Mouse (Mus musculus) forebrain, embryonic 14.5 days (tissue): Measurements from ENCODE around the gene Shroom3. TPM values are rescaled to one million over a fixed set of nuclear protein-coding genes. Genes with fewer than 3 reads are reported as not detected.

Experiments used
- ATAC-seq: fragments of 200-750 bp; cut with Nextera tagmentation; 2 replicates; pipeline ENCODE4 v1.8.0; 2017; ENCODE audit warnings: mild to moderate bottlenecking, moderate library complexity
- DNase-seq: peaks from one replicate; pipeline ENCODE4 v3.0.0-alpha.2; 2015; ENCODE audit warnings: low spot score
- H3K27ac ChIP-seq: fragments of 300-500 bp; sonication (generic); 2 replicates; pipeline ENCODE4 v1.5.1; 2014; ENCODE audit warnings: low read depth, mild to moderate bottlenecking, control low read depth, low read length, moderate library complexity
- H3K27me3 ChIP-seq: fragments of 300-500 bp; sonication (generic); replicated peaks from 2 replicates; pipeline ENCODE4 v1.6.1; 2014; ENCODE audit warnings: low read length, control low read depth, mixed read lengths; ENCODE audit not compliant: control insufficient read depth, insufficient read depth
- H3K36me3 ChIP-seq: fragments of 300-500 bp; sonication (generic); 2 replicates; pipeline ENCODE4 v1.6.1; 2014; ENCODE audit warnings: low read length, control low read depth; ENCODE audit not compliant: control insufficient read depth, insufficient read depth
- H3K4me1 ChIP-seq: fragments of 300-500 bp; sonication (generic); 2 replicates; pipeline ENCODE4 v1.6.1; 2014; ENCODE audit warnings: antibody characterized with exemption, low read length, control low read depth; ENCODE audit not compliant: control insufficient read depth, insufficient read depth
- H3K4me2 ChIP-seq: fragments of 300-500 bp; sonication (generic); 2 replicates; pipeline ENCODE4 v1.6.1; 2014; ENCODE audit warnings: mild to moderate bottlenecking, control low read depth, low read length
- H3K4me3 ChIP-seq: fragments of 300-500 bp; sonication (generic); 2 replicates; pipeline ENCODE4 v1.5.1; 2014; ENCODE audit warnings: low read depth, low read length, control low read depth
- H3K9ac ChIP-seq: fragments of 300-500 bp; sonication (generic); 2 replicates; pipeline ENCODE4 v1.6.1; 2014; ENCODE audit warnings: mild to moderate bottlenecking, low read length, control low read depth, moderate library complexity
- H3K9me3 ChIP-seq: fragments of 300-500 bp; sonication (generic); replicated peaks from 2 replicates; pipeline ENCODE4 v1.6.1; 2016; ENCODE audit warnings: low read length, control low read depth, mixed read lengths; ENCODE audit not compliant: control insufficient read depth
- WGBS: fragments of 180-500 bp; shearing (Covaris S2); extraction: QIAGEN DNeasy Blood & Tissue Kit; methylation state at CpG from one replicate; pipeline ENCODE4 v1.1.7; 2014; 5-methylcytosine and 5-hydroxymethylcytosine counted together
- polyA plus RNA-seq: library from polyadenylated mRNA; unstranded; fragments of >200 nt; fragmentation: Nextera tagmentation; extraction: Ambion mirVana; gene quantifications from 2 replicates; pipeline ENCODE4 v1.2.1, GENCODE M21; 2014

Shroom3 gene
- polyA plus RNA-seq, 1 experiment from 2014 or later: 1.6 TPM

GRCm38 (mm10) chr5:92817122-92817822 is 134.0 kb downstream of the Shroom3 start:
- Histone ChIP-seq H3K27ac (no peak overlapping the region), H3K9ac (no peak overlapping the region), H3K4me3 (no peak overlapping the region), H3K4me1 (no peaks in the 10 kb centered on the region), H3K9me3 (no peaks in the 10 kb centered on the region), H3K4me2 (no peak overlapping the region), H3K36me3 (no peaks in the 10 kb centered on the region), H3K27me3 (no peaks in the 10 kb centered on the region)
- WGBS: 76% methylated on average over 11 of the region's 11 CpGs
- ATAC-seq (no peak; the same call in 1 of the 2 replicates), DNase-seq (peak; percentile 36)

GRCm38 (mm10) chr5:92821370-92821769 is 138.1 kb downstream of the Shroom3 start:
- Histone ChIP-seq H3K4me2 (no peak overlapping the region), H3K36me3 (no peaks in the 10 kb centered on the region), H3K9me3 (no peaks in the 10 kb centered on the region), H3K4me3 (no peak overlapping the region), H3K27me3 (no peaks in the 10 kb centered on the region), H3K9ac (no peak overlapping the region), H3K4me1 (no peaks in the 10 kb centered on the region), H3K27ac (no peak overlapping the region)
- 33% methylated on average over 3 of the region's 3 CpGs for WGBS
- ATAC-seq (no peak), DNase-seq (no peak)

GRCm38 (mm10) chr5:92823495-92823894 is 140.3 kb downstream of the Shroom3 start:
- Histone ChIP-seq H3K9me3 (no peaks in the 10 kb centered on the region), H3K4me3 (no peak overlapping the region), H3K36me3 (no peaks in the 10 kb centered on the region), H3K27ac (no peak overlapping the region), H3K4me1 (no peaks in the 10 kb centered on the region), H3K27me3 (no peaks in the 10 kb centered on the region), H3K4me2 (no peak overlapping the region), H3K9ac (no peak overlapping the region)
- DNase-seq (no peak), ATAC-seq (no peak)
- WGBS: 84% methylated on average over 7 of the region's 7 CpGs

GRCm38 (mm10) chr5:92824304-92825009 is 141.2 kb downstream of the Shroom3 start:
- Histone ChIP-seq H3K36me3 (no peaks in the 10 kb centered on the region), H3K9me3 (no peaks in the 10 kb centered on the region), H3K4me3 (no peak overlapping the region), H3K4me1 (no peaks in the 10 kb centered on the region), H3K27ac (no peak overlapping the region), H3K4me2 (no peak overlapping the region), H3K27me3 (no peaks in the 10 kb centered on the region), H3K9ac (no peak overlapping the region)
- no peak for DNase-seq
- no peak for ATAC-seq
- 80% methylated on average over 10 of the region's 10 CpGs for WGBS

- WGBS: 73% methylated on average over 1 of the region's 1 CpGs
- Histone ChIP-seq H3K4me2 (no peak overlapping the region), H3K36me3 (no peaks in the 10 kb centered on the region)
Measured at GRCm38 (mm10) chr5:92830391-92830790, 147.2 kb downstream of the Shroom3 start.

GRCm38 (mm10) chr5:92834513-92834912 is 151.3 kb downstream of the Shroom3 start:
- DNase-seq (no peak), ATAC-seq (no peak)
- Histone ChIP-seq H3K9me3 (no peaks in the 10 kb centered on the region), H3K36me3 (no peaks in the 10 kb centered on the region), H3K27me3 (no peaks in the 10 kb centered on the region), H3K4me1 (peaks cover 17% of the 10 kb centered on the region), H3K4me3 (no peak overlapping the region), H3K4me2 (no peak overlapping the region), H3K9ac (no peak overlapping the region), H3K27ac (no peak overlapping the region)
- 69% methylated on average over 7 of the region's 7 CpGs for WGBS

More at GRCm38 (mm10) chr5:92830391-92830790, 147.2 kb downstream of the Shroom3 start:
- H3K9me3 ChIP-seq: no peaks in the 10 kb centered on the region
- ATAC-seq: no peak
- no peak for DNase-seq
- no peak overlapping the region for H3K9ac ChIP-seq
- H3K4me3 ChIP-seq: no peak overlapping the region
- peaks cover 3% of the 10 kb centered on the region; the same call in 1 of the 2 replicates for H3K4me1 ChIP-seq
- H3K27me3 ChIP-seq: no peaks in the 10 kb centered on the region
- no peak overlapping the region for H3K27ac ChIP-seq

- Histone ChIP-seq H3K36me3 (no peaks in the 10 kb centered on the region), H3K27me3 (no peaks in the 10 kb centered on the region), H3K4me2 (no peak overlapping the region), H3K4me3 (no peak overlapping the region), H3K9me3 (no peaks in the 10 kb centered on the region), H3K4me1 (peaks cover 17% of the 10 kb centered on the region), H3K27ac (no peak overlapping the region), H3K9ac (no peak overlapping the region)
- whole genome bisulfite sequencing: 14% methylated on average over 4 of the region's 4 CpGs
- DNase-seq: peak; percentile 70
- ATAC-seq: peak; percentile 45
Measured at GRCm38 (mm10) chr5:92837311-92837710, 154.1 kb downstream of the Shroom3 start.

GRCm38 (mm10) chr5:92838351-92838784 is 155.1 kb downstream of the Shroom3 start:
- ATAC-seq (no peak), DNase-seq (peak; percentile 51)
- H3K4me2 ChIP-seq: no peak overlapping the region
- H3K9me3 ChIP-seq: no peaks in the 10 kb centered on the region
- 67% methylated on average over 9 of the region's 9 CpGs for WGBS
- no peak overlapping the region for H3K9ac ChIP-seq
- no peak overlapping the region for H3K4me3 ChIP-seq
- H3K27ac ChIP-seq: no peak overlapping the region
- no peaks in the 10 kb centered on the region for H3K27me3 ChIP-seq
- H3K4me1 ChIP-seq: peaks cover 17% of the 10 kb centered on the region
- no peaks in the 10 kb centered on the region for H3K36me3 ChIP-seq

- Histone ChIP-seq H3K36me3 (no peaks in the 10 kb centered on the region), H3K27me3 (no peaks in the 10 kb centered on the region), H3K9ac (no peak overlapping the region), H3K9me3 (no peaks in the 10 kb centered on the region), H3K27ac (no peak overlapping the region), H3K4me1 (peaks cover 25% of the 10 kb centered on the region), H3K4me3 (no peak overlapping the region), H3K4me2 (no peak overlapping the region)
- DNase-seq (no peak), ATAC-seq (no peak)
- 87% methylated on average over 4 of the region's 4 CpGs for WGBS
Measured at GRCm38 (mm10) chr5:92839314-92839713, 156.1 kb downstream of the Shroom3 start.
